Mouse (Mus musculus): ENCODE results near the gene Nsmce3. TPM values are rescaled to one million over a fixed set of nuclear protein-coding genes. Genes with fewer than 3 reads are reported as not detected.

Nsmce3 gene
- polyA plus RNA-seq, 1 experiment = 3.3 TPM

DNA sequence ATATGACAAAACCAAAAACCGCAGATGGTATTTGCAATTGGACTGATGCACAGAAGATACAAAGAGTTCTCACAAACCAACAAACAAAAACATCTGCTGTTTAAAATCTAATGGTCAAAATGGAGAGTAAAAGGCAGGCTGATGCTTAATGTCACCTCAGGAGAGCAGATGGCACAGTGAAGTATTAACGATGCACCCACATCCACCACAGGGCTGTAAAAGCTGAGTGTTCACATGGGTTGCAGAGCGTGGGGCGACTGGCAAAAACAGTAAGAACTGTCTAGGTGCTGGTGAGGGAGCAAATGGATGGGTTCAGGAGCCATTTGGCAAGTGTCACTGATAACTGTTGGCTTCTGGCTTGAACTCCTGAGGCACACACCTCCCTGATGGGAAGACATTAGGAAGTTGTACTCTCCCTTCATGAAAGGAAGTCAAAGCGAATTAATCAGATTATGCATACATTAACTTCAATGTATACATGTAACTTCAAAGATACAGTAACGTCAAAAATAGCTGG, 3.2 kb downstream of the Nsmce3 start:
- 87% methylated on average over 6 of the region's 6 CpGs for WGBS
- Histone ChIP-seq H3K27ac (ENCODE audit: insufficient read depth, low read depth, low read length) (no peak overlapping the region), H3K36me3 (ENCODE audit: control insufficient read depth, insufficient read depth, low read length) (0 out of 2 replicates have a peak, but pooled peaks cover 1% of the 10 kb centered on the region), H3K4me3 (ENCODE audit: low read depth, low read length) (no peak overlapping the region), H3K4me1 (ENCODE audit: control insufficient read depth, insufficient read depth, insufficient read length, low read length) (peaks cover 6% of the 10 kb centered on the region; the same call in 1 of the 2 replicates), H3K27me3 (ENCODE audit: control insufficient read depth, insufficient read depth, low read length) (no peaks in the 10 kb centered on the region)
- no peak for TF ChIP-seq POLR2A (IDR thresholded peaks at IDR 0.05; ENCODE audit: low read depth, low read length)
- TF ChIP-seq CTCF (IDR thresholded peaks at IDR 0.05; ENCODE audit: extremely low read depth, insufficient read length, insufficient replicate concordance, low read depth, low read length) = no peak

DNA sequence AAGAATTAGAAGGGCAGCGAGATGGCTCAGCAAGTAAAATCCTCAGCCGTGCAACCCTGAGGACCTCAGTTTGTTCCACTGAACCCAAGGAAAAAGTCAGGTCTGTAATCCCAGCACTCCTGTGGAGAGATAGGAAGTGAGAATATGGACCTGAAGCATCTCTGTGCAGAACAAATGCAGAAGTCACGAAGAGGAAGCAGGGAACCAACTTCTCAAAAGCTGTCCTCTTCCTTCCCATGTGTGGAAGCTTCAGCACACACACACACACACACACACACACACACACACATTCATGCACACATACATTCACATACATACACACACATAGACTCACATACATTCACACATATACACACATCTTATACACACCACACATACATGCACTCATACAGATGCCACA, 9.3 kb downstream of the Nsmce3 start:
- no peaks in the 10 kb centered on the region for H3K27me3 ChIP-seq (ENCODE audit: control insufficient read depth, insufficient read depth, low read length)
- no peaks in the 10 kb centered on the region for H3K36me3 ChIP-seq (ENCODE audit: control insufficient read depth, insufficient read depth, low read length)
- H3K4me1 ChIP-seq (ENCODE audit: control insufficient read depth, insufficient read depth, insufficient read length, low read length) = no peaks in the 10 kb centered on the region
- no peak overlapping the region for H3K4me3 ChIP-seq (ENCODE audit: low read depth, low read length)
- WGBS = 75% methylated on average over 3 of the region's 3 CpGs
- no peak overlapping the region for H3K27ac ChIP-seq (ENCODE audit: insufficient read depth, low read depth, low read length)
- TF ChIP-seq CTCF (IDR thresholded peaks at IDR 0.05; ENCODE audit: extremely low read depth, insufficient read length, insufficient replicate concordance, low read depth, low read length) (no peak), POLR2A (IDR thresholded peaks at IDR 0.05; ENCODE audit: low read depth, low read length) (no peak)

DNA sequence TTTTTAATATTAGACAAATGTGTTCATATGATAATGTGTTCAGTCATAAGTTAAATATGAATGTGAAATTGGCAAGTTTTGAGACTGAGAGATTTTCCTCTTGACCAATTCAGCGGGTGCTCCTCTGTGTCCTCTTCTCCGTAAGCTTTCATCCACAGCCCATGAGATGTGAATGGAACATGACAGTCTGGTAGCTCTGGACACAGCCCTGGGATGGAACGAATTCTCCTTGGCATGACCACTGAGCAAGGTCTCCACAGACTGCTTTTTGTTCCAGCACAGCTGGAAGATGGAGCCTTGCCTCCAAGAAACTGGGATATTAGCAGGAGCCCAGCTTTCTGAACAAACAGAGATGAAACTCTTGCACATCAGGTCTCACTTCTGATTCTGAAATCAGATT, 9.8 kb downstream of the Nsmce3 start:
- WGBS = 80% methylated on average over 3 of the region's 3 CpGs
- H3K36me3 ChIP-seq (ENCODE audit: control insufficient read depth, insufficient read depth, low read length) = no peaks in the 10 kb centered on the region
- no peaks in the 10 kb centered on the region for H3K4me1 ChIP-seq (ENCODE audit: control insufficient read depth, insufficient read depth, insufficient read length, low read length)
- no peaks in the 10 kb centered on the region for H3K27me3 ChIP-seq (ENCODE audit: control insufficient read depth, insufficient read depth, low read length)
- no peak overlapping the region for H3K4me3 ChIP-seq (ENCODE audit: low read depth, low read length)
- no peak overlapping the region for H3K27ac ChIP-seq (ENCODE audit: insufficient read depth, low read depth, low read length)
- TF ChIP-seq POLR2A (IDR thresholded peaks at IDR 0.05; ENCODE audit: low read depth, low read length) (no peak), CTCF (IDR thresholded peaks at IDR 0.05; ENCODE audit: extremely low read depth, insufficient read length, insufficient replicate concordance, low read depth, low read length) (no peak)

DNA sequence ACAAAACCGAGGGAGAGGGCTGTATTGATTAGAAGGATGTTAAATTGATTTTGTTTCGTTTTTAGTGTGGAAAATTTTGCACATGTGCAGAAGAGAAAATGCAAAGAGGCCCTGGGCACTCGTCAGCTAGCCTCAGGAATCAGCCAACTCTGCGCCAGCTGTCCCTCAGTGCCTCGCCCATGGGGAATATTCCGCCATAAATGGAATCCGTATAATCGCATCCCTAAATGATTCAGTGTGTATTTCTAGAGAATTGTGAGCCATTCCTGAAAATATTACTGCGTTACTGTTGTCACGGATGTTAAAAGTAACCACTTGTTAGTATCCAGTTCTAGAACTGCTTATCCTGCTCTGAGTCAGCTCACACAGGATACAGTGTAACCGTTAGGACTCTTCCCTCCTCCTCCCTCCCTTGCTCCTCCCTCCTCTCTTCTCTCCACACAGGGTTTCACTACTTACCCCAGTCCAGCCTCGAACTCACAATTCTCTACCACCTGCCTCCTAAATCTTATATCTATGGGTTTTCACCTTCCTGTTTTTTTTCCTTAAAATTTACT, 16.2 kb downstream of the Nsmce3 start:
- Histone ChIP-seq H3K4me1 (ENCODE audit: control insufficient read depth, insufficient read depth, insufficient read length, low read length) (no peaks in the 10 kb centered on the region), H3K27ac (ENCODE audit: insufficient read depth, low read depth, low read length) (no peak overlapping the region), H3K36me3 (ENCODE audit: control insufficient read depth, insufficient read depth, low read length) (no peaks in the 10 kb centered on the region), H3K4me3 (ENCODE audit: low read depth, low read length) (no peak overlapping the region), H3K27me3 (ENCODE audit: control insufficient read depth, insufficient read depth, low read length) (no peaks in the 10 kb centered on the region)
- 69% methylated on average over 12 of the region's 12 CpGs for WGBS
- TF ChIP-seq CTCF (IDR thresholded peaks at IDR 0.05; ENCODE audit: extremely low read depth, insufficient read length, insufficient replicate concordance, low read depth, low read length) (no peak), POLR2A (IDR thresholded peaks at IDR 0.05; ENCODE audit: low read depth, low read length) (no peak)

DNA sequence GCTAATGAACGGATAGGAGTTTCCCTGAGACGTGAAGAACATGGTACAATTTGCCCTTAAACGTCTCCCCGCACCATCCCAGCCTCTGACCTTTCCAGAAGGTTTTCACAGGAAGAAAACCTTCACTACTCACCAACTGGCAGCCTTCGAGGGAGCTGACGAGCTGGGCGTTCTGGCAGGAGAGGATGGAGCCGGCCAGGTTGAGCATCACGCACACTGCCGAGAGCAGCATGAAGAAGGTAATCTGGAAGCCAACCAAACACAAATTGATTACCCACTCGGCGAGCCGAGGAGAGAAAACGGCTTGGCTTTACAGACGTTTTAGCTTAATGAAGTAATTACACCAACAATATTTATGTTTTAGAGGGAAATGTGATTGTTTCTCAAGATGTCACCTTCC, 16.8 kb downstream of the Nsmce3 start:
- TF ChIP-seq POLR2A (IDR thresholded peaks at IDR 0.05; ENCODE audit: low read depth, low read length) (no peak), CTCF (IDR thresholded peaks at IDR 0.05; ENCODE audit: extremely low read depth, insufficient read length, insufficient replicate concordance, low read depth, low read length) (no peak)
- Histone ChIP-seq H3K36me3 (ENCODE audit: control insufficient read depth, insufficient read depth, low read length) (no peaks in the 10 kb centered on the region), H3K4me3 (ENCODE audit: low read depth, low read length) (no peak overlapping the region), H3K4me1 (ENCODE audit: control insufficient read depth, insufficient read depth, insufficient read length, low read length) (no peaks in the 10 kb centered on the region), H3K27me3 (ENCODE audit: control insufficient read depth, insufficient read depth, low read length) (no peaks in the 10 kb centered on the region), H3K27ac (ENCODE audit: insufficient read depth, low read depth, low read length) (no peak overlapping the region)
- 63% methylated on average over 15 of the region's 15 CpGs for WGBS

- WGBS = 50% methylated on average over 8 of the region's 10 CpGs
- Histone ChIP-seq H3K4me1 (ENCODE audit: control insufficient read depth, insufficient read depth, insufficient read length, low read length) (no peaks in the 10 kb centered on the region), H3K4me3 (ENCODE audit: low read depth, low read length) (no peak overlapping the region), H3K27ac (ENCODE audit: insufficient read depth, low read depth, low read length) (no peak overlapping the region), H3K27me3 (ENCODE audit: control insufficient read depth, insufficient read depth, low read length) (no peaks in the 10 kb centered on the region), H3K36me3 (ENCODE audit: control insufficient read depth, insufficient read depth, low read length) (no peaks in the 10 kb centered on the region)
- TF ChIP-seq POLR2A (IDR thresholded peaks at IDR 0.05; ENCODE audit: low read depth, low read length) (no peak), CTCF (IDR thresholded peaks at IDR 0.05; ENCODE audit: extremely low read depth, insufficient read length, insufficient replicate concordance, low read depth, low read length) (no peak)
These were observed 17.3 kb downstream of the Nsmce3 start for GRCm38 (mm10) chr7:64855389-64855927.

DNA sequence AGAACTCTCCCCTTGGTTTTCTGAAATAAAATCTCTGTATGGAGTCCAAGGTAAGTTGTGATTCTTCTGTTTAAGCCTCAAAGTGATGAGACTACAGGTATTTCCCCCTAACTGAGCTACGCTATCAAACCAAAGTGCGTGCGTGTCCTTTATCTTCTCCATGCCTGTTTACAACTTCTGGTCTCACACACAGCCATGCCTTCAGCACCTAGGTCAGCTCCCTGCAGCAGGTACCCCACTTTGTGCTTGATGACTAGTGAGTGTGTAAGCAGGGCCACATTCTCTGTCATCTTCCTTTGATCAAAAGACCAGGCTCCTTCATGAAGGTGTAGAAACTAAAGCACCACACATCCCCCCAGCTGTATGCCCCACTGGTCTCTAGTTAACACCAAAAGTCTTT, 22.0 kb downstream of the Nsmce3 start:
- Histone ChIP-seq H3K36me3 (ENCODE audit: control insufficient read depth, insufficient read depth, low read length) (no peaks in the 10 kb centered on the region), H3K27ac (ENCODE audit: insufficient read depth, low read depth, low read length) (no peak overlapping the region), H3K4me3 (ENCODE audit: low read depth, low read length) (no peak overlapping the region), H3K27me3 (ENCODE audit: control insufficient read depth, insufficient read depth, low read length) (no peaks in the 10 kb centered on the region), H3K4me1 (ENCODE audit: control insufficient read depth, insufficient read depth, insufficient read length, low read length) (no peaks in the 10 kb centered on the region)
- 19% methylated on average over 3 of the region's 3 CpGs for WGBS
- TF ChIP-seq POLR2A (IDR thresholded peaks at IDR 0.05; ENCODE audit: low read depth, low read length) (no peak), CTCF (IDR thresholded peaks at IDR 0.05; ENCODE audit: extremely low read depth, insufficient read length, insufficient replicate concordance, low read depth, low read length) (no peak)

All from small intestine, adult 2 months (tissue).